8 mouse cellular contexts compared by ENCODE assay signal in genomic region chr3:86998433-86999414, GRCm38 (mm10). TPM values are rescaled to one million over a fixed set of nuclear protein-coding genes. Genes with fewer than 3 reads are reported as not detected.
DNase-seq lines count a peak whose midpoint lies in the region; ATAC-seq and TF ChIP-seq lines count a peak whose summit lies in the region.
"Not testable (repeated sequence)": the region's sequence is repeated elsewhere in the genome, so short reads cannot be mapped to it uniquely, and the experiment has no call there.

No protein-coding gene starts in this region.

- TF ChIP-seq CTCF in lung, adult 2 months (IDR thresholded peaks at IDR 0.05; ENCODE audit: insufficient read depth, low read length); testis, adult 2 months (IDR thresholded peaks at IDR 0.05; ENCODE audit: control insufficient read depth, insufficient read depth, insufficient replicate concordance, low read depth, low read length): not testable (repeated sequence)

- ATAC-seq in forebrain, embryonic 14.5 days: peak; percentile 99
- peak; percentile 98 for ATAC-seq in neural tube, embryonic 14.5 days (ENCODE audit: low read depth)

- not testable (repeated sequence) for H3K27me3 ChIP-seq in forebrain, embryonic 14.5 days (replicated peaks; ENCODE audit: control insufficient read depth, insufficient read depth, low read length); neural tube, embryonic 14.5 days (ENCODE audit: control insufficient read depth, insufficient read depth, low read length); testis, adult 2 months (ENCODE audit: control insufficient read depth, insufficient read depth, low read length)

- TF ChIP-seq POLR2A in lung, adult 2 months (IDR thresholded peaks at IDR 0.05; ENCODE audit: borderline replicate concordance, extremely low read depth, low read depth, low read length): peak; percentile 23; the same call in 1 of the 2 replicates
- TF ChIP-seq POLR2A in testis, adult 2 months (IDR thresholded peaks at IDR 0.05; ENCODE audit: control insufficient read depth, low read depth, low read length): not testable (repeated sequence)

- DNase-seq in ES-CJ7 (ENCODE audit: low read depth, low spot score): peak; percentile 75
- DNase-seq in cerebellum, adult 11 months: peak; percentile 14
- peak; percentile 91 for DNase-seq in forebrain, embryonic 14.5 days (ENCODE audit: low spot score)
- peak; percentile 78 to 79 for DNase-seq in heart, postnatal 36 days
- DNase-seq in layer of hippocampus, adult 18-20 months (ENCODE audit: low spot score in 2 of 2): peak; percentile 10 to 55
- DNase-seq in lung, adult 2 months: peak; percentile 70

- intact Hi-C loops in heart, postnatal 36 days (cut with DNase I): loop anchor here (1.0 kb wide), 1 partner anchor 8 kb away; no protein-coding TSS in a partner anchor

- H3K9ac ChIP-seq in forebrain, embryonic 14.5 days (ENCODE audit: low read length): peak overlapping the region; percentile 85
- peak overlapping the region; percentile 62 for H3K9ac ChIP-seq in neural tube, embryonic 14.5 days (replicated peaks; ENCODE audit: low read depth, low read length)

- H3K27ac ChIP-seq in forebrain, embryonic 14.5 days (ENCODE audit: low read depth, low read length): peak overlapping the region; percentile 86
- peak overlapping the region; percentile 86 for H3K27ac ChIP-seq in neural tube, embryonic 14.5 days (ENCODE audit: low read depth, low read length)
- not testable (repeated sequence) for H3K27ac ChIP-seq in testis, adult 2 months (ENCODE audit: control insufficient read depth, insufficient read depth, low read depth, low read length)

- not testable (repeated sequence) for H3K36me3 ChIP-seq in forebrain, embryonic 14.5 days (ENCODE audit: control insufficient read depth, insufficient read depth, low read length); neural tube, embryonic 14.5 days (ENCODE audit: control insufficient read depth, insufficient read depth, low read length); testis, adult 2 months (ENCODE audit: control insufficient read depth, insufficient read depth, low read length)

- peak overlapping the region; percentile 60 for H3K4me2 ChIP-seq in forebrain, embryonic 14.5 days (ENCODE audit: low read length)
- peak overlapping the region; percentile 68 for H3K4me2 ChIP-seq in neural tube, embryonic 14.5 days (ENCODE audit: low read depth, low read length)

- peak overlapping the region; percentile 53 for H3K4me3 ChIP-seq in forebrain, embryonic 14.5 days (ENCODE audit: low read depth, low read length)
- peak overlapping the region; percentile 79 for H3K4me3 ChIP-seq in lung, adult 2 months (replicated peaks; ENCODE audit: extremely low read depth, low read depth, low read length)
- H3K4me3 ChIP-seq in neural tube, embryonic 14.5 days (ENCODE audit: low read depth, low read length): peak overlapping the region; percentile 42
- peak overlapping the region; percentile 74 for H3K4me3 ChIP-seq in testis, adult 2 months (ENCODE audit: control insufficient read depth, low read depth, low read length)

- H3K9me3 ChIP-seq in forebrain, embryonic 14.5 days (replicated peaks; ENCODE audit: control insufficient read depth, low read length); neural tube, embryonic 14.5 days (ENCODE audit: control insufficient read depth, low read length): not testable (repeated sequence)

- H3K4me1 ChIP-seq in forebrain, embryonic 14.5 days (ENCODE audit: control insufficient read depth, insufficient read depth, low read length); lung, adult 2 months (ENCODE audit: control insufficient read depth, insufficient read depth, low read length); neural tube, embryonic 14.5 days (ENCODE audit: control insufficient read depth, insufficient read depth, low read length); testis, adult 2 months (ENCODE audit: control insufficient read depth, insufficient read depth, low read length): not testable (repeated sequence)

- 4% methylated on average over 23 of the region's 24 CpGs for WGBS in forebrain, embryonic 14.5 days
- 3% methylated on average over 24 of the region's 24 CpGs for WGBS in lung, adult 2 months
- whole genome bisulfite sequencing in neural tube, embryonic 14.5 days: 4% methylated on average over 23 of the region's 24 CpGs

RNA-seq across cellular contexts. Expression of gene Cd1d1, which starts 0.5 kb away (rescaled TPM):
- 35.7 and 38.5 TPM in 2 replicates for polyA plus RNA-seq in forebrain, embryonic 14.5 days (2014; fragmentation: Nextera tagmentation; extraction: Ambion mirVana)
- total RNA-seq in heart, postnatal 36 days (2021): 1 to 10 TPM; 2.5 to 3.2 TPM
- total RNA-seq in layer of hippocampus, adult 18-20 months (2021): 1 to 10 TPM in 1 of 2 experiments, under 1 TPM in 1; 0.89 to 1.0 TPM
- polyA plus RNA-seq in lung, adult 2 months (2012; rRNA removed): 18.3 and 19.4 TPM in 2 replicates
- polyA plus RNA-seq in neural tube, embryonic 14.5 days (2014; fragmentation: Nextera tagmentation; extraction: Ambion mirVana): 52.4 and 58.7 TPM in 2 replicates
- polyA plus RNA-seq in testis, adult 2 months (2012; rRNA removed): 1.3 and 1.8 TPM in 2 replicates

Comparison
In these comparisons a context has a peak if more than half of its experiments do, and no peak if none do; other contexts are left out.
1. DNase-seq: peak in every context shown above with its lines; median percentile 91 in forebrain, embryonic 14.5 days; 78 in heart, postnatal 36 days; 75 in ES-CJ7; 70 in lung, adult 2 months; 32 in layer of hippocampus, adult 18-20 months; 14 in cerebellum, adult 11 months.